Mouse (Mus musculus) midbrain, embryonic 13.5 days (tissue): Measurements from ENCODE around the gene Gm8265. TPM values are rescaled to one million over a fixed set of nuclear protein-coding genes. Genes with fewer than 3 reads are reported as not detected.
"Not testable (repeated sequence)": the region's sequence is repeated elsewhere in the genome, so short reads cannot be mapped to it uniquely, and the experiment has no call there.

Experiments
- ATAC-seq: fragments of 200-750 bp; cut with Nextera tagmentation; 2 replicates; pipeline ENCODE4 v1.8.0; 2017; ENCODE audit warnings: mild to moderate bottlenecking, moderate TSS enrichment, moderate library complexity
- H3K27ac ChIP-seq: fragments of 300-500 bp; sonication (generic); 2 replicates; pipeline ENCODE4 v1.5.1; 2015; ENCODE audit warnings: inconsistent platforms, mild to moderate bottlenecking, moderate library complexity
- H3K27me3 ChIP-seq: fragments of 300-500 bp; sonication (generic); 2 replicates; pipeline ENCODE4 v1.6.1; 2015; ENCODE audit warnings: mild to moderate bottlenecking, inconsistent platforms
- H3K36me3 ChIP-seq: fragments of 300-500 bp; sonication (generic); 2 replicates; pipeline ENCODE4 v1.6.1; 2015; ENCODE audit warnings: mild to moderate bottlenecking, inconsistent platforms
- H3K4me1 ChIP-seq: fragments of 300-500 bp; sonication (generic); replicated peaks from 2 replicates; pipeline ENCODE4 v1.6.1; 2015; ENCODE audit warnings: inconsistent platforms
- H3K4me2 ChIP-seq: fragments of 300-500 bp; sonication (generic); replicated peaks from 2 replicates; pipeline ENCODE4 v1.6.1; 2015; ENCODE audit warnings: moderate library complexity, mild to moderate bottlenecking, inconsistent platforms
- H3K4me3 ChIP-seq: fragments of 300-500 bp; sonication (generic); replicated peaks from 2 replicates; pipeline ENCODE4 v1.5.1; 2015; ENCODE audit warnings: mild to moderate bottlenecking, inconsistent platforms
- H3K9ac ChIP-seq: fragments of 300-500 bp; sonication (generic); replicated peaks from 2 replicates; pipeline ENCODE4 v1.6.1; 2015; ENCODE audit warnings: mild to moderate bottlenecking, inconsistent platforms
- H3K9me3 ChIP-seq: fragments of 300-500 bp; sonication (generic); 2 replicates; pipeline ENCODE4 v1.6.1; 2016; ENCODE audit warnings: mild to moderate bottlenecking, inconsistent platforms
- WGBS: fragments of 180-500 bp; shearing (Covaris S2); methylation state at CpG from one replicate; pipeline ENCODE4 v1.1.7; 2015; 5-methylcytosine and 5-hydroxymethylcytosine counted together
- polyA plus RNA-seq: library from polyadenylated mRNA; unstranded; fragments of >200 nt; fragmentation: Nextera tagmentation; extraction: Ambion mirVana; gene quantifications from 2 replicates; pipeline ENCODE4 v1.2.1, GENCODE M21; 2015

Gm8265 gene
- polyA plus RNA-seq: not detected in 2 replicates

- H3K4me1 ChIP-seq, H3K9ac ChIP-seq, H3K4me2 ChIP-seq, H3K36me3 ChIP-seq, H3K4me3 ChIP-seq, ATAC-seq, H3K9me3 ChIP-seq, H3K27me3 ChIP-seq, H3K27ac ChIP-seq: not testable (repeated sequence)
- WGBS: no CpG with 5 or more reads among the region's 1 CpGs
Measured at GRCm38 (mm10) chr14:5632928-5633327, at the start of gene Gm8265. Gene Gm8265, minus strand, starts transcription at chr14:5633028.

Other genes starting within 250 kb of the Gm8265 start
- 1.3 and 2.0 TPM in 2 replicates for gene Gm3500, start 244.0 kb downstream of the Gm8265 start, polyA plus RNA-seq
- 1.9 and 2.7 TPM in 2 replicates for gene Gm3194, start 177.6 kb downstream of the Gm8265 start, polyA plus RNA-seq
- gene Gm8246, start 155.2 kb downstream of the Gm8265 start, polyA plus RNA-seq: not detected in 2 replicates
- gene Gm3187, start 148.8 kb downstream of the Gm8265 start, polyA plus RNA-seq: 0.09 TPM in 1 of 2 replicates, not detected in the other
- gene Gm3488, start 131.4 kb downstream of the Gm8265 start, polyA plus RNA-seq: 8.7 and 9.5 TPM in 2 replicates
- not detected in 2 replicates for gene Gm3532, start 94.5 kb downstream of the Gm8265 start, polyA plus RNA-seq
- gene Gm9603, start 54.4 kb upstream of the Gm8265 start, polyA plus RNA-seq: not detected in 2 replicates
- 0.82 TPM in 1 of 2 replicates, not detected in the other for gene Gm3373, start 108.5 kb upstream of the Gm8265 start, polyA plus RNA-seq
- 2.5 and 3.1 TPM in 2 replicates for gene Gm3383, start 175.0 kb upstream of the Gm8265 start, polyA plus RNA-seq
- gene Gm3424, start 197.3 kb upstream of the Gm8265 start, polyA plus RNA-seq: not detected in 2 replicates
- 0.62 and 0.65 TPM in 2 replicates for gene Gm8237, start 247.4 kb upstream of the Gm8265 start, polyA plus RNA-seq